In the genomic region with DNA sequence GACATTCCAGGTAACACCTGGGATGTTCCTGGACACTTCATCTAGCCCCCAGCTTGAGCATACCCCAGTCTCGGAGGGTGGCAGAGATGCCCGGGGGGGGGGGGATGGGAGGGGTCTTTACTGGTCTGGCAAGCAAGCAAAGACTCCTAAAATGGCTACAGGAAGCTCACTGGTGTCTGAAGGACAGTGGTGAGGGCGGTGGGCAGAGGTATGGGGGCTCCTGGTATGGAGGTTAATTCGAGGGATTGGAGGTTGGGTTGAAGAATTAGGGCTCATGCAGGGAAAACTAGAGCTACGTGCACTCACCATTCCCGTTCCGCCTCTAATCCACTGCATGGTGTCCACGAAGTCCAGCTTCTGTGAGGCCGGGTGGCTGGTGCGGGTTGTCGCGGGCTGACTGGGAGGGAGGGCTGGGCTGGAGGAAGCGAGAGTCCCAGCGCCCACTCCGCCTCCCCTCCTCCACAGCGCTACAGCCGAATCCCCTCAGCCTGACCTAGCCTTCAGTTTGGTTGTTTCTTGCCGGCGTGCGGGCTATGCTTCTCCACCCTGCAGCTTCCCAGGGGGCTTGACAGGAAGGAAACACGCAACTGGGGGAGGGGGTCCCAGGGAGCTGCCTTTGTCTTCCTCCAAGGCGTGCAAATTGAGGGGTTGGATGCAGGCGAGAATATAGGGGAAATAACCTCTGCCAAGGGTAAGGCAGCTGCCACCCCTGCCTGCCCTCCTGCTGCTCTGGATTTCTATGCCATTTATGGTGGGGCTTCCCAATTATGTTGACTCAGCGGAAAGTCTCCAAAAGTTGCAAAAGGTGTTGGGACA, we compare ENCODE assay signal across 8 mouse cellular contexts. TPM values are rescaled to one million over a fixed set of nuclear protein-coding genes. Genes with fewer than 3 reads are reported as not detected.
A peak's percentile ranks its signal among the peaks of the same experiment; 100 is the strongest.
DNase-seq lines count a peak whose midpoint lies in the region; ATAC-seq and TF ChIP-seq lines count a peak whose summit lies in the region.

A gene (minus strand): TSS at position 753 of the 816 bp plus-strand sequence.

- 13% methylated on average over 21 of the region's 24 CpGs for WGBS in lung, embryonic 14.5 days
- WGBS in hindbrain, postnatal 0 days = 31% methylated on average over 24 of the region's 24 CpGs
- 12% methylated on average over 20 of the region's 24 CpGs for WGBS in liver, embryonic 12.5 days (ENCODE audit: insufficient replicate concordance)

- H3K27me3 ChIP-seq in lung, embryonic 14.5 days (ENCODE audit: insufficient read depth, low read length) = no peaks in the 10 kb centered on the region
- no peaks in the 10 kb centered on the region for H3K27me3 ChIP-seq in hindbrain, postnatal 0 days (ENCODE audit: insufficient read depth, low read length)
- peaks cover 15% of the 10 kb centered on the region; the same call in 1 of the 2 replicates for H3K27me3 ChIP-seq in liver, embryonic 12.5 days (replicated peaks)

- H3K4me3 ChIP-seq in lung, embryonic 14.5 days (ENCODE audit: low read depth, low read length) = peak within 1 kb of the TSS; percentile 38
- peak within 1 kb of the TSS; percentile 46 for H3K4me3 ChIP-seq in hindbrain, postnatal 0 days (ENCODE audit: low read length)
- H3K4me3 ChIP-seq in liver, embryonic 12.5 days = peak within 1 kb of the TSS; percentile 38

- DNase-seq in lung, embryonic 14.5 days = peak; percentile 45
- no peak for DNase-seq in lung, postnatal 25 days (ENCODE audit: low spot score)
- peak; percentile 24 for DNase-seq in cerebellum, adult 9-11 months
- peak; percentile 7 for DNase-seq in gastrocnemius, postnatal 10 days
- peak; percentile 52 for DNase-seq in hindbrain, postnatal 0 days (ENCODE audit: low spot score)
- peak; percentile 58 for DNase-seq in retina, postnatal 1 day

- no peaks in the 10 kb centered on the region for H3K9me3 ChIP-seq in lung, embryonic 14.5 days (ENCODE audit: low read depth, low read length)
- H3K9me3 ChIP-seq in hindbrain, postnatal 0 days (ENCODE audit: low read length) = no peaks in the 10 kb centered on the region
- no peaks in the 10 kb centered on the region for H3K9me3 ChIP-seq in liver, embryonic 12.5 days (replicated peaks)

- peak within 1 kb of the TSS; percentile 55 for H3K9ac ChIP-seq in lung, embryonic 14.5 days
- peak within 1 kb of the TSS; percentile 61 for H3K9ac ChIP-seq in hindbrain, postnatal 0 days (replicated peaks; ENCODE audit: low read length)
- H3K9ac ChIP-seq in liver, embryonic 12.5 days = 0 out of 2 replicates have a peak within 1 kb of the TSS, but pooled peaks have one; percentile 7

- H3K4me2 ChIP-seq in lung, embryonic 14.5 days = peak within 1 kb of the TSS; percentile 63
- H3K4me2 ChIP-seq in hindbrain, postnatal 0 days (ENCODE audit: low read depth, low read length) = peak within 1 kb of the TSS; percentile 58
- peak within 1 kb of the TSS; percentile 57 for H3K4me2 ChIP-seq in liver, embryonic 12.5 days

- no peak for TF ChIP-seq CTCF in lung, embryonic 14.5 days (IDR thresholded peaks at IDR 0.05; ENCODE audit: low read depth)
- TF ChIP-seq CTCF in hindbrain, postnatal 0 days (IDR thresholded peaks at IDR 0.05; ENCODE audit: low read depth) = no peak

- H3K27ac ChIP-seq in lung, embryonic 14.5 days (ENCODE audit: low read depth) = no peak within 1 kb of the TSS
- H3K27ac ChIP-seq in hindbrain, postnatal 0 days = peak within 1 kb of the TSS; percentile 77
- no peak within 1 kb of the TSS for H3K27ac ChIP-seq in liver, embryonic 12.5 days

- H3K36me3 ChIP-seq in lung, embryonic 14.5 days (ENCODE audit: insufficient read depth) = no peaks in the 10 kb centered on the region
- no peaks in the 10 kb centered on the region for H3K36me3 ChIP-seq in hindbrain, postnatal 0 days (ENCODE audit: insufficient read depth, low read length)
- no peaks in the 10 kb centered on the region for H3K36me3 ChIP-seq in liver, embryonic 12.5 days

- ATAC-seq in lung, embryonic 14.5 days (ENCODE audit: insufficient read depth) = peak; percentile 92
- ATAC-seq in hindbrain, postnatal 0 days = peak; percentile 91
- ATAC-seq in liver, embryonic 12.5 days = no peak
- ATAC-seq in megakaryocyte-erythroid progenitor cell, adult 5-6 weeks (replicated peaks; ENCODE audit: low FRiP score, low TSS enrichment, poor library complexity, severe bottlenecking) = no peak

- H3K4me1 ChIP-seq in lung, embryonic 14.5 days (ENCODE audit: insufficient read depth) = no peaks in the 10 kb centered on the region
- no peaks in the 10 kb centered on the region for H3K4me1 ChIP-seq in hindbrain, postnatal 0 days (ENCODE audit: insufficient read depth, low read length)
- H3K4me1 ChIP-seq in liver, embryonic 12.5 days = no peaks in the 10 kb centered on the region

RNA-seq across cellular contexts. Expression of the gene that starts here (rescaled TPM):
- polyA plus RNA-seq in lung, embryonic 14.5 days (2014; fragmentation: Nextera tagmentation; extraction: Ambion mirVana) = 11.3 and 12.3 TPM in 2 replicates
- 10 to 100 TPM; 11.5 to 12.6 TPM for total RNA-seq in gastrocnemius, postnatal 10 days (2021)
- 46.6 and 60.6 TPM in 2 replicates for total RNA-seq in hindbrain, postnatal 0 days (2014; rRNA removed)
- 33.1 and 33.3 TPM in 2 replicates for polyA plus RNA-seq in hindbrain, postnatal 0 days (2015; fragmentation: Nextera tagmentation; extraction: Ambion mirVana)
- polyA plus RNA-seq in liver, embryonic 12.5 days (2016; fragmentation: Nextera tagmentation; extraction: Ambion mirVana) = 1.7 and 2.2 TPM in 2 replicates
- total RNA-seq in megakaryocyte-erythroid progenitor cell, adult 5-6 weeks (2014; fragmentation: Nextera tagmentation) = not detected in 2 replicates
- 1.3 TPM in 1 of 2 replicates, not detected in the other for total RNA-seq in megakaryocyte-erythroid progenitor cell, adult 5-6 weeks (2017)

Comparison
In these comparisons a context has a peak if more than half of its experiments do, and no peak if none do; other contexts are left out.
1. RNA of the gene that starts here (total RNA-seq): 46.6 to 60.6 TPM in hindbrain, postnatal 0 days and 11.5 to 12.6 TPM in gastrocnemius, postnatal 10 days; 1.3 TPM in megakaryocyte-erythroid progenitor cell, adult 5-6 weeks; every median in the first group is over 4 times any median in the second.
2. ATAC-seq: peak in lung, embryonic 14.5 days (single experiment) and hindbrain, postnatal 0 days (single experiment); none in liver, embryonic 12.5 days (single experiment) and megakaryocyte-erythroid progenitor cell, adult 5-6 weeks (single experiment).
3. H3K9ac ChIP-seq: peak in every context shown above with its lines; median percentile 61 in hindbrain, postnatal 0 days; 55 in lung, embryonic 14.5 days; 7 in liver, embryonic 12.5 days.
4. Peak in every context shown above with its lines, with median percentiles within 50 percentile points of each other: H3K4me2 ChIP-seq and H3K4me3 ChIP-seq.